Mouse (Mus musculus): ENCODE results near the gene Pik3cg. TPM values are rescaled to one million over a fixed set of nuclear protein-coding genes. Genes with fewer than 3 reads are reported as not detected.

The Pik3cg gene
- polyA plus RNA-seq, 1 experiment from 2014 or later: 0.72 TPM

DNA sequence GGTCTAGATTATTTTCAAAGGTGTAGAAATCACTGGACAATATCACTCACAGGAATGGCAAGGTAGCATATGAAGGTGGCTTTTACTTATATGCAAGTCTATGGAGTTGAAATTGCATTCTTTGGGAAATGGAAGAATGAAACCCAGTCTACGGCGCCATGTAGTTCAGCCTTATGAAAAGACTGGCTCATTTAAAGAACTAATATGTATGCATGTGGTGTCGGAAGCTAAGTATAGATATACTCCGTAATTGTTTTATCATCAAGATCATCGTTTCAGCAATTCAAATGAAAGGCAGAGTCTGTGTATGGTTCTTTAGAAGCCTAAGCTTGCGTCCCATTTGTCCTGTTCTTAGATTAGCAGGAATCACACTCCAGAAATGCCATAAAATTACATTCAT, 34.0 kb downstream of the Pik3cg start:
- Histone ChIP-seq H3K4me1 (no peaks in the 10 kb centered on the region), H3K36me3 (no peaks in the 10 kb centered on the region), H3K9me3 (replicated peaks) (no peaks in the 10 kb centered on the region), H3K4me3 (replicated peaks) (no peak overlapping the region), H3K27ac (replicated peaks) (no peak overlapping the region), H3K27me3 (replicated peaks) (no peaks in the 10 kb centered on the region), H3K4me2 (no peak overlapping the region), H3K9ac (replicated peaks) (no peak overlapping the region)
- 91% methylated on average over 6 of the region's 6 CpGs for WGBS
- ATAC-seq (ENCODE audit: low FRiP score): no peak

DNA sequence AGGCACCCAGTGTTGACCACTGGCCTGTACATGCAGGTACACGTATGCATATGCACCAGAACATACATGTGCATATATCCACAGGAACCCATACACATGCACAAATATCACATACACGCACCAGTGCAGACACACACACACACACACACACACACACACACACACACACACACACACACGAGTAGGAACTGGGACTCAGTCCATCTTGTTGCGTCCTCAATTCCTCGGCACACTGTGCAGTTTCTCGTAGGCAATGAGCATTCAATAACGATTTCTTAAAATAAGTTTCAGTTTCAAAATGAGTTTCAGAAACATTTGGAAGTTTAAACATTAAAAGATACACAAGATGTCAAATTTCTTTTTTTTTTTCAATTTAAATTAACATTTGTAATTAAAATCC, 35.6 kb downstream of the Pik3cg start:
- no peaks in the 10 kb centered on the region for H3K36me3 ChIP-seq
- H3K9me3 ChIP-seq (replicated peaks): no peaks in the 10 kb centered on the region
- no peak overlapping the region for H3K27ac ChIP-seq (replicated peaks)
- no peaks in the 10 kb centered on the region for H3K27me3 ChIP-seq (replicated peaks)
- H3K4me1 ChIP-seq: no peaks in the 10 kb centered on the region
- H3K9ac ChIP-seq (replicated peaks): no peak overlapping the region
- no peak overlapping the region for H3K4me3 ChIP-seq (replicated peaks)
- H3K4me2 ChIP-seq: no peak overlapping the region
- ATAC-seq (ENCODE audit: low FRiP score): no peak
- WGBS: 92% methylated on average over 7 of the region's 7 CpGs

DNA sequence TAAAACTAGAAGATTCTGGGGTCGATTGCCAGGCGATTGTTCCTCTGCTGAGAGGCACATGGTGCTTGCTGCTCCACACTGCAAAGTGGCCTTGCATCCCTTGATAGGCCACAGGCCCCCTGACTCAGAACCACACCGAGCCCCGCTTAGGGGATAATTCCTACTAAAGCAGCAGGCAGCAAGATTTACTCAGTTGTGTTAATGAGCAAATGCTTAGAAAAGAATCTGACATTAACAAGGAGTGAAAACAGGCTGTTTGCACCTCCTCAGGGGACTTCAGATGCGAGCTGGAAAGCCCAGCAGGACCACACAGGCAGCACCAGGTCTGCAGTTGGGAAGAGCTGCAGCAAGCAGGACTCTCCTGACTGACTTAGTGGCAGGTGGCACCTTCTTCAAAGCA, 39.3 kb downstream of the Pik3cg start:
- no peak overlapping the region for H3K4me2 ChIP-seq
- H3K27me3 ChIP-seq (replicated peaks): no peaks in the 10 kb centered on the region
- H3K4me3 ChIP-seq (replicated peaks): no peak overlapping the region
- no peak overlapping the region for H3K9ac ChIP-seq (replicated peaks)
- H3K9me3 ChIP-seq (replicated peaks): no peaks in the 10 kb centered on the region
- ATAC-seq (ENCODE audit: low FRiP score): no peak
- H3K4me1 ChIP-seq: no peaks in the 10 kb centered on the region
- H3K36me3 ChIP-seq: no peaks in the 10 kb centered on the region
- 13% methylated on average over 5 of the region's 5 CpGs for WGBS
- H3K27ac ChIP-seq (replicated peaks): no peak overlapping the region

DNA sequence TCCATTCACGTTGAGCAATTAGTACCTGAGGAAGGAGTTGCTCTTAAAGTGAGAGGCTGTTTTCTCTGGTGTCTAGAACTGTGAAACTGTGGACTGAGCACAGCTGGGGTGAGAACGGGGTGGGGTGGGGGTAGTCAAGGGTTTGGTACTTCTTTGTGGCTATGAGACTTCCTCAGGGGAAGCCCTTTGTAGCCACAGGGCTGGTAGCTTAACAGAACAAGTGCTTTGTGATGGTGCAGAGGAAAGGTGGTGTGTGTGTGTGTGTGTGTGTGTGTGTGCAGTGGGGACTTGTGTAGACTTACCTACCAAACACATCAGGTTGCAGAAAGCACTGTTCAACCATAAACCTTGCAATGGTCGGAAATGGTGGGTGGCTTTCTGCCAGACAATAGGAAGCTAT, 39.7 kb downstream of the Pik3cg start:
- ATAC-seq (ENCODE audit: low FRiP score): no peak
- 33% methylated on average over 3 of the region's 3 CpGs for WGBS
- no peaks in the 10 kb centered on the region for H3K27me3 ChIP-seq (replicated peaks)
- H3K9ac ChIP-seq (replicated peaks): no peak overlapping the region
- no peak overlapping the region for H3K4me3 ChIP-seq (replicated peaks)
- H3K4me1 ChIP-seq: no peaks in the 10 kb centered on the region
- H3K27ac ChIP-seq (replicated peaks): no peak overlapping the region
- no peak overlapping the region for H3K4me2 ChIP-seq
- H3K9me3 ChIP-seq (replicated peaks): no peaks in the 10 kb centered on the region
- no peaks in the 10 kb centered on the region for H3K36me3 ChIP-seq

DNA sequence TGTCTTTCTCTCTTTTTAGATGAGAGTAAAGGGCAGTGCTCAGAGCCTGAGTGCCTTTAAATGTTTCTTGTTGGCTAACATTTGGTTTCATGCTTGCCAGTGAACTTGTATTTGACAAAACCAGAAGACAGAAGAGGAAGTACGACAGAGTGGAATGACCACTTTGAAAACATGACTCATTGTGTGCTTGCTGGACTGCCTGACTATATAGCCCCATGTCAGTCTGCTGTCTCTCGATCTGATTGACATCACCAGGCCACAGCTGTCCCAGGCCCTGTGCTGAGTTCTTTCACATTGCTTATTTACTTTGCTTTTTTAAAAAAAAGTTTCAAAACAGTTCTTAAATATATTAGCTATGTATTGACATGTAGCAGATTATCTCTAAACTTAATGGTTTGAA, 44.8 kb downstream of the Pik3cg start:
- Histone ChIP-seq H3K36me3 (no peaks in the 10 kb centered on the region), H3K27ac (replicated peaks) (no peak overlapping the region), H3K4me2 (no peak overlapping the region), H3K9me3 (replicated peaks) (no peaks in the 10 kb centered on the region), H3K9ac (replicated peaks) (no peak overlapping the region), H3K4me3 (replicated peaks) (no peak overlapping the region), H3K4me1 (peaks cover 3% of the 10 kb centered on the region), H3K27me3 (replicated peaks) (no peaks in the 10 kb centered on the region)
- 84% methylated on average over 2 of the region's 2 CpGs for WGBS
- ATAC-seq (ENCODE audit: low FRiP score): no peak

DNA sequence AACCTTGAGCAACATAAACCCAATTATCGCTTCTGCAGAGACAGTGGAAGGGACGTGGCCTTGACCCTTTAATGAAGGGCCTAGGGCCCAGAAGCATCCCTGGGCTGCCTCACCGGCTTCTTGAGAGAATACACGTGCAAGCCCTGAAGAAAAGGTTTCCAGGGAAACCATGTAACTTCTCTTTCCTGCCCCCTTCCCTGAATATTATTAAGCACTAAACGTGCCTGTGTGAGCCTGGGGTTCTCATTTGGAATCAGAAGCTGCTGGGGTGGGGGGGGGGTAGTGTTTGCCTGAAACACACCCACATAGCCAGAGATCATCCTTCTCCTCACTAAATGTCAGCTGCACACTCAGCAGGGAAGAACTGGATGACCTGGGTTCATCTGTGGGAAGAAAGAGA, 49.7 kb downstream of the Pik3cg start:
- WGBS: 23% methylated on average over 5 of the region's 5 CpGs
- H3K4me2 ChIP-seq: no peak overlapping the region
- no peak for ATAC-seq (ENCODE audit: low FRiP score)

DNA sequence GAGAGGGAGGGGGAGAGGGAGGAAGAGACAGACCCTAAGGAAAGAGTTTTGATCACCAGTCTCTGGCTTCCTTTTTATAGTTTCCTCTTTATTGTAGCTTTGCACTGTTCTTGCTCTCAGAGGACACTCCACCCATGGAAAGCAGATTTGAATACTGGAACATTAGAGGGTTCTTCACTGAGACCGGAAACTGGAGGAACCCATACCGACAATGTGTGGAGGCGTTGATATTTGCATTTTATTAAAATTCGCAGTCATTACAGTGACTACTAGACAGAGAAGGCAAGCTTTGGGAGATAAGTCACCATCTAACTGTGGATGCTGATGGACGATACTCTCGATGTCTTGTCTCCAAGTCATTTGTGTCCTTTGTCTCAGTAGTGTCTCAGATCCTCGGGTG, 61.9 kb downstream of the Pik3cg start:
- Histone ChIP-seq H3K9me3 (replicated peaks) (no peaks in the 10 kb centered on the region), H3K4me1 (no peaks in the 10 kb centered on the region), H3K36me3 (no peaks in the 10 kb centered on the region), H3K27ac (replicated peaks) (no peak overlapping the region), H3K4me3 (replicated peaks) (no peak overlapping the region), H3K27me3 (replicated peaks) (no peaks in the 10 kb centered on the region), H3K4me2 (no peak overlapping the region), H3K9ac (replicated peaks) (no peak overlapping the region)
- WGBS: 90% methylated on average over 7 of the region's 7 CpGs
- no peak for ATAC-seq (ENCODE audit: low FRiP score)

More for the DNA sequence above, 49.7 kb downstream of the Pik3cg start:
- peaks cover 5% of the 10 kb centered on the region for H3K4me1 ChIP-seq
- no peak overlapping the region for H3K4me3 ChIP-seq (replicated peaks)
- H3K9me3 ChIP-seq (replicated peaks): no peaks in the 10 kb centered on the region
- H3K27ac ChIP-seq (replicated peaks): no peak overlapping the region
- H3K9ac ChIP-seq (replicated peaks): no peak overlapping the region
- H3K27me3 ChIP-seq (replicated peaks): no peaks in the 10 kb centered on the region
- no peaks in the 10 kb centered on the region for H3K36me3 ChIP-seq

DNA sequence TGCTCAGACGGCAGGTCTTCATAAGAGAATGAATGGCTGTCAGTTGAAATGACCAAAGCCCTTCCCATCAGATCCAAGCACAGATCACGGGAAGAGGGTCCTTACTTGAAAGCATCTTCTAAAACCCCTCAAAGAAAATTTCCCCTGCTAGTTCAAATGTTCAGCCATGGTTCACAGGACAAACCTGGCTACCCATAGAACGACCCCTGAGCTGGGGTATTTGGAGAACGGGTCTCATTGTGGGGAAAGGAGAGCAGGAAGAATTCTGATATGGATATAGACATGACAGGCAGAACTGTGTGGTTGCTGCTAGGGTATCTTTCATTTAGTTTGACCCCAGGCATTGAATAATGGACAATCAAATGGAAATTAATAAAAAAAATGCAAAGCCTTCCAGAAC, 62.8 kb downstream of the Pik3cg start:
- H3K4me3 ChIP-seq (replicated peaks): no peak overlapping the region
- H3K27ac ChIP-seq (replicated peaks): no peak overlapping the region
- no peak overlapping the region for H3K4me2 ChIP-seq
- no peak for ATAC-seq (ENCODE audit: low FRiP score)
- no peak overlapping the region for H3K9ac ChIP-seq (replicated peaks)
- no peaks in the 10 kb centered on the region for H3K27me3 ChIP-seq (replicated peaks)
- H3K9me3 ChIP-seq (replicated peaks): no peaks in the 10 kb centered on the region
- no peaks in the 10 kb centered on the region for H3K36me3 ChIP-seq
- 84% methylated on average over 4 of the region's 4 CpGs for WGBS
- no peaks in the 10 kb centered on the region for H3K4me1 ChIP-seq

DNA sequence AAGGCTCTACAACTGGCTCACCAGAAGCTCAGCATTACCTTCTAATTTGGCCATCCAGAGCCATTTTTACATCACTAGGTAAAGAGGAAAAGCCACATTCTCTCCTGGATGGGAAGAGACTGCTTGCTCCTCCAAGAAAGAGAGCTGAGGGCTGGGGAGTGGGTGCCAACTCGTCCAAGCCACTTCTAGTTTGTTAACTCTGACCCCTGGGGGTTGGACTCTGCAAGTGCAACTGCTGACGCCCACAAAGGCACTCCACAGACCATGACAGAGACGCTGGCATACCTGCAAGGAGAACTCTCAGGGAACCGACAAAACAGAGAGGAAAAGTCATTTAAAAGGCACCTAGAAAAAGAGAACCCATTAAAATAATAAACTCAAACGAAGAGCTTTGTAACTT, 63.9 kb downstream of the Pik3cg start:
- Histone ChIP-seq H3K4me1 (no peaks in the 10 kb centered on the region), H3K27me3 (replicated peaks) (no peaks in the 10 kb centered on the region), H3K9ac (replicated peaks) (no peak overlapping the region), H3K4me2 (no peak overlapping the region), H3K9me3 (replicated peaks) (no peaks in the 10 kb centered on the region), H3K36me3 (no peaks in the 10 kb centered on the region), H3K27ac (replicated peaks) (no peak overlapping the region), H3K4me3 (replicated peaks) (no peak overlapping the region)
- ATAC-seq (ENCODE audit: low FRiP score): peak; percentile 82
- WGBS: 2% methylated on average over 5 of the region's 5 CpGs

DNA sequence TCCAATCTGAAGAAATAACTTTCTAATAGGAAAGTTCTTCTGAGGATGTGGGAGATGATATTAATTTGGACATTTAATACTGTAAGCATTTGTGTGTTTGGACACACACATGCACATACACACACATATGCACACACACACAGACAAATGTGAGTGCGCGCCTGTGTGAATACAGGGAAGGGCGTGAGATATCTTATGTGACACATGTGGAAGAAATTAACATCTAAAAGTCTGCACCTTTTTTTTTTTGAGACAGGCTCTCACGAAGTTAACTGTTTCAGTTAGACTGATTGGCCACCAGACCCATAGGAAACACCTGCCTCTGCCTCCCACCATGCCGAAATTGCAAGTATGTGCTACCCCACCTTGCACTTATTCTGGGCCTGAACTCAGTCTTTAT, 64.7 kb downstream of the Pik3cg start:
- H3K9ac ChIP-seq (replicated peaks): no peak overlapping the region
- H3K9me3 ChIP-seq (replicated peaks): no peaks in the 10 kb centered on the region
- H3K4me2 ChIP-seq: no peak overlapping the region
- no peak overlapping the region for H3K4me3 ChIP-seq (replicated peaks)
- ATAC-seq (ENCODE audit: low FRiP score): no peak
- no peak overlapping the region for H3K27ac ChIP-seq (replicated peaks)
- no peaks in the 10 kb centered on the region for H3K36me3 ChIP-seq
- H3K4me1 ChIP-seq: no peaks in the 10 kb centered on the region
- WGBS: 84% methylated on average over 5 of the region's 5 CpGs
- H3K27me3 ChIP-seq (replicated peaks): no peaks in the 10 kb centered on the region

DNA sequence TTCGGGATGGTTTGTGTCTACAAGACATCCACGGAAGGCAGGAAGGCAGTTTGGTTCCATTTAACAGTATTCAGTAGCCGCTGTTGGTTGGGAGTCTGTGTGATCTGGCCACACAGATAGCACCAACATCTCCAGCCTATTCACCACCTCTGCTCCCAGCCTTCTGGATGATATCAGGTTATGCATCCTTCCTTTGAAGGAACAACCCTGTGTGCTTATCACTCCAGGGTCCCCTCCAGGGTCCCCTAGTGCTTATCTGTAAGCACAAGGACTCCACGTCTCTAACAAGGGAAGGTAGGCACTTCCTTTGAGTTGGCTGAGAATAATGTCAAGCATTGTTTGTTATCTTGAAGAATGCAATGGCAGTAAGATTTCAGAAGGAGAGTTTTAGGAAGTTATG, 65.3 kb downstream of the Pik3cg start:
- Histone ChIP-seq H3K9ac (replicated peaks) (no peak overlapping the region), H3K4me2 (no peak overlapping the region), H3K27me3 (replicated peaks) (no peaks in the 10 kb centered on the region), H3K4me1 (no peaks in the 10 kb centered on the region), H3K27ac (replicated peaks) (no peak overlapping the region), H3K36me3 (no peaks in the 10 kb centered on the region), H3K4me3 (replicated peaks) (no peak overlapping the region), H3K9me3 (replicated peaks) (no peaks in the 10 kb centered on the region)
- 79% methylated on average over 4 of the region's 4 CpGs for WGBS
- no peak for ATAC-seq (ENCODE audit: low FRiP score)

DNA sequence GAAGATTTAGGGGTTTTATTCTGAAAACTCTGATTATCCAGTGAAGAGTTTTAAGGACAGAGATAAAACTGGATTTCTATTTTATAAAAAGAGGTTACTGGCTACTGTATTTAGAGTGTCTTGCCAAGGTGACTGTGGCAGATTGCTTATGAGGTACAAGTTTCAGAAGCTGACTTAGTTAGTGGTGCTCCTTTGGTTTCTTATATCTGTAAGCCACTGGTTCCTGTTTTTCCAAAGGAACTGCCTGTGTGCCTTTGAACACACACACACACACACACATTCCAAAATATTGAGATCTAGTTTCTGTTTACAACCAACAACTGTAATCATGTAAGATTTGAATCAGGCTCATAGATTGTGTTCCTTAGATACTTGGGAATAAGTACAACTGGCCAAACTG, 66.7 kb downstream of the Pik3cg start:
- Histone ChIP-seq H3K4me2 (no peak overlapping the region), H3K27ac (replicated peaks) (no peak overlapping the region), H3K4me1 (no peaks in the 10 kb centered on the region), H3K9me3 (replicated peaks) (no peaks in the 10 kb centered on the region), H3K27me3 (replicated peaks) (no peaks in the 10 kb centered on the region), H3K4me3 (replicated peaks) (no peak overlapping the region), H3K36me3 (no peaks in the 10 kb centered on the region), H3K9ac (replicated peaks) (no peak overlapping the region)
- ATAC-seq (ENCODE audit: low FRiP score): no peak

DNA sequence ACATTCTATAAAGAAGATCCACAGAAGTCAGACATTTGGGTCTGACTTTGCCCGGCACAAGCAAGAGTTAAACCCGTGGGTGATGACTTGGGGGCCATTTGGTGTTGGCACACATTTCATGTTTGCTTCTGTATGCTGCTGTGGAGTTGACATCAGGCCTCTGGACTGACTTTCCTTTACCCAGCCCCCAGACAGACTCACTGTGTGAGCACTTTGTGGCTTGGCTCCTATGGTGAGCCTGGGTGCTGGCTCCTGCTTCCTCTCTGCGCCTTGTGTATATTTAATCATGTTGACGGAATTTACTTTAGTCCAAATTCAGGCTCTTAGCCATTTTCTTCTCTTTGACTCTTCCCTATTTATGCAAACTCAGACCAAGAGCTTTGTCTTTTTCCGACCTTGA, 69.6 kb downstream of the Pik3cg start:
- ATAC-seq (ENCODE audit: low FRiP score): no peak
- Histone ChIP-seq H3K9me3 (replicated peaks) (no peaks in the 10 kb centered on the region), H3K4me1 (no peaks in the 10 kb centered on the region), H3K9ac (replicated peaks) (no peak overlapping the region), H3K27ac (replicated peaks) (no peak overlapping the region), H3K4me3 (replicated peaks) (no peak overlapping the region), H3K27me3 (replicated peaks) (no peaks in the 10 kb centered on the region), H3K36me3 (no peaks in the 10 kb centered on the region), H3K4me2 (no peak overlapping the region)
- WGBS: 85% methylated on average over 5 of the region's 5 CpGs
